In genomic region chr11:116167884-116168439, GRCm38 (mm10) we compare ENCODE assay signal across 7 mouse cellular contexts. TPM values are rescaled to one million over a fixed set of nuclear protein-coding genes. Genes with fewer than 3 reads are reported as not detected.
DNase-seq lines count a peak whose midpoint lies in the region; ATAC-seq lines count a peak whose summit lies in the region.

Gene Fbf1, minus strand, starts transcription at chr11:116168166.

- H3K27ac ChIP-seq in embryonic facial prominence, embryonic 10.5 days (replicated peaks): peak within 1 kb of the TSS; percentile 95
- peak within 1 kb of the TSS; percentile 92 for H3K27ac ChIP-seq in limb, embryonic 10.5 days
- peak within 1 kb of the TSS; percentile 95 for H3K27ac ChIP-seq in midbrain, embryonic 13.5 days

- H3K27me3 ChIP-seq in embryonic facial prominence, embryonic 10.5 days (replicated peaks; ENCODE audit: low read depth, poor library complexity, severe bottlenecking): no peaks in the 10 kb centered on the region
- no peaks in the 10 kb centered on the region for H3K27me3 ChIP-seq in limb, embryonic 10.5 days (ENCODE audit: low read depth, poor library complexity, severe bottlenecking)
- H3K27me3 ChIP-seq in midbrain, embryonic 13.5 days: no peaks in the 10 kb centered on the region

- WGBS in embryonic facial prominence, embryonic 10.5 days: under 1% methylated on average over 40 of the region's 40 CpGs
- WGBS in limb, embryonic 10.5 days: under 1% methylated on average over 40 of the region's 40 CpGs
- under 1% methylated on average over 40 of the region's 40 CpGs for WGBS in midbrain, embryonic 13.5 days

- no peaks in the 10 kb centered on the region for H3K9me3 ChIP-seq in embryonic facial prominence, embryonic 10.5 days
- H3K9me3 ChIP-seq in limb, embryonic 10.5 days (replicated peaks): no peaks in the 10 kb centered on the region
- no peaks in the 10 kb centered on the region for H3K9me3 ChIP-seq in midbrain, embryonic 13.5 days

- H3K4me2 ChIP-seq in midbrain, embryonic 13.5 days (replicated peaks): peak within 1 kb of the TSS; percentile 71

- H3K9ac ChIP-seq in midbrain, embryonic 13.5 days (replicated peaks): peak within 1 kb of the TSS; percentile 90

- H3K4me3 ChIP-seq in embryonic facial prominence, embryonic 10.5 days: peak within 1 kb of the TSS; percentile 80
- peak within 1 kb of the TSS; percentile 78 for H3K4me3 ChIP-seq in limb, embryonic 10.5 days
- peak within 1 kb of the TSS; percentile 82 for H3K4me3 ChIP-seq in midbrain, embryonic 13.5 days (replicated peaks)

- peak; percentile 99 for ATAC-seq in granulocyte monocyte progenitor cell, adult 5-6 weeks (replicated peaks; ENCODE audit: poor library complexity, severe bottlenecking)
- peak; percentile 99 for ATAC-seq in midbrain, embryonic 13.5 days

- peaks cover 48% of the 10 kb centered on the region for H3K36me3 ChIP-seq in embryonic facial prominence, embryonic 10.5 days (replicated peaks)
- peaks cover 46% of the 10 kb centered on the region for H3K36me3 ChIP-seq in limb, embryonic 10.5 days
- H3K36me3 ChIP-seq in midbrain, embryonic 13.5 days: peaks cover 46% of the 10 kb centered on the region

- H3K4me1 ChIP-seq in embryonic facial prominence, embryonic 10.5 days: peaks cover 27% of the 10 kb centered on the region
- H3K4me1 ChIP-seq in limb, embryonic 10.5 days: peaks cover 30% of the 10 kb centered on the region
- H3K4me1 ChIP-seq in midbrain, embryonic 13.5 days (replicated peaks): peaks cover 20% of the 10 kb centered on the region

- DNase-seq in adrenal gland, postnatal 10 days: peak; percentile 95
- peak; percentile 96 for DNase-seq in embryonic facial prominence, embryonic 10.5 days (ENCODE audit: low spot score)
- DNase-seq in kidney, adult 11 months: peak; percentile 94
- peak; percentile 94 for DNase-seq in limb, embryonic 10.5 days (ENCODE audit: low spot score)
- peak; percentile 88 for DNase-seq in spleen, adult 12 weeks (ENCODE audit: low spot score)

RNA-seq across cellular contexts. Expression of gene Fbf1, which starts in this region (rescaled TPM):
- 10 to 100 TPM; 26.5 to 34.4 TPM for total RNA-seq in adrenal gland, postnatal 10 days (2021)
- polyA plus RNA-seq in embryonic facial prominence, embryonic 10.5 days (2016; fragmentation: Nextera tagmentation; extraction: Ambion mirVana): 61.0 and 61.8 TPM in 2 replicates
- total RNA-seq in granulocyte monocyte progenitor cell, adult 5-6 weeks (2014; fragmentation: Nextera tagmentation): 14.1 and 22.2 TPM in 2 replicates
- total RNA-seq in granulocyte monocyte progenitor cell, adult 5-6 weeks (2017): 15.3 and 22.8 TPM in 2 replicates
- polyA plus RNA-seq in limb, embryonic 10.5 days (2016; fragmentation: Nextera tagmentation; extraction: Ambion mirVana): 51.7 and 56.8 TPM in 2 replicates
- polyA plus RNA-seq in midbrain, embryonic 13.5 days (2015; fragmentation: Nextera tagmentation; extraction: Ambion mirVana): 69.1 and 76.5 TPM in 2 replicates

Comparison
In these comparisons a context has a peak if more than half of its experiments do, and no peak if none do; other contexts are left out.
1. Peak in every context shown above with its lines: DNase-seq, ATAC-seq, H3K4me3 ChIP-seq and H3K27ac ChIP-seq.